Mouse (Mus musculus): ENCODE results near the gene Cdkl1.

DNA sequence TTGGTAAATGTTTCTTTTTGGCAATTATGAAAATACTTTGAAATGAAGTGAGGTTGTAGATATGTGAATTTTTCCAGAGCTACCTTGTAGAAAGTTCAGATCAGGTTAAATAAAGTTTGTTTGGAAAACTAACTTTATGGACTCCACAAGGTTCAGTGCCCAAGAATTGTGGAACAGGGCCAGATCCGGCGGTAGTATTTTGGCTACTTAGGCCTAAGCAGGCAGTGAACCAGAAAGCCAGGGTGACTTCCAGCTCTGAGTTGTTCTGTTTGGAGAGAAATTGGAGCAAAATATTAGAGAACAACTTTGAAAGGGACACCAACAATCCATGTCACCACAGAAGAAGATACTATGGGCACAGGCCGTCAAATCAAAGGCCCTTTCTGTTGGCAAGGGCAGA lies 5.2 kb upstream of the Cdkl1 start:
- no peak for TF ChIP-seq MAX (IDR thresholded peaks at IDR 0.05)
- no peak for TF ChIP-seq CTCF (IDR thresholded peaks at IDR 0.05; ENCODE audit: control insufficient read depth, insufficient read depth, insufficient read length)
- TF ChIP-seq MYOD1 (IDR thresholded peaks at IDR 0.05; ENCODE audit: control insufficient read depth, insufficient read length, low read depth): no peak
- no peak for TF ChIP-seq CEBPB (IDR thresholded peaks at IDR 0.05; ENCODE audit: low read depth)
- TF ChIP-seq USF1 (IDR thresholded peaks at IDR 0.05; ENCODE audit: low read depth): no peak
- no peak for TF ChIP-seq MYOG (IDR thresholded peaks at IDR 0.05; ENCODE audit: control insufficient read depth, extremely low read depth, insufficient read length)
- TF ChIP-seq FOSL1 (IDR thresholded peaks at IDR 0.05; ENCODE audit: insufficient read depth, low read length, poor library complexity, severe bottlenecking): no peak

Measured in C2C12 (cell line).